Mouse (Mus musculus): Measurements from ENCODE around the gene Gm49601.

Gene Gm49601

DNA sequence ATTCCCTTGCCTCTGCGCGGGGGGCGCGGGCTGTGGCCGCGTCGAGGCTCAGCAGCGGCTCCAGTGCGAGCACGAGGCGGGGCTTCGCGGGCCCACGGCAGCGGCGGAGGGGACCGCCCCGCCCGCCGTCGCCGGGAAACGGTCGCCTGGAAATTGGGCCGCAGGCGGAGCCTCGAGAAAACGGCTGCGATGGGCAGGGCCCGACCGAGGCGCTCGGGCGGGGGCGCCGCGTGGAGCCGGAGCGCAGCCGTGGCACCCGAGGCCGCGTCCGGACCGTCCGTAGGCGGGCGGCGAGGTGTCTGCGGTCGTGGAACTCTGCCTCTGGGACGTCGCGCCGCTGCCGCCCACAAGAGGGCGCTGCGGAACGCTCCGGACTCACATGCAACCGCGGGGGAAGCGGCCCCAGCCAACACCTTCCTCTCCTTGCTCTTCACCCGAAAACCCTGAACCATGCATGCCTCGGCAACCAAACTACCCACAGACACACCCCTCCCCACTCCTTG is at the start of gene Gm49601:
Gm49601 (minus strand) TSS at position 52 of the 503 bp plus-strand sequence.
- no peak for DNase-seq (ENCODE audit: low read depth, low spot score)

DNA sequence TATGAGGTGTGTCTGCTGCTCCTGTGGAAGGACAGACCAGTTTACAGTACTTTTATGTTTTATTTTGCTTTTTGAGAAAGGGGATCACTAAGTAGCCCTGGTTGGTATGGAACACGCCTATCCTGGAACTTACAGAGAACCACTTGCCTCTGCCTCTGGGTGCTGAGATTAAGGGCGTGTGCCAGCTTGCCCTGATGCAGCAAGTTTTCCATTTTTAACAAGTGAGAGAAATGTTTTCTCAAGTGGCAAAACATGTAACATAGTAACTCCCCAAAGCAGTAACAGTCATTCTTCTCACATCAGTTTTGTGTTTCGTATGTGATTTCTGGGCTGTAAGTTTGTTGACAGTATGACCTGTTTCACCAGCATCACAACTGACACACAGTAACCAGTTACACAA is 46.8 kb upstream of the Gm49601 start:
- no peak for DNase-seq (ENCODE audit: low read depth, low spot score)

DNA sequence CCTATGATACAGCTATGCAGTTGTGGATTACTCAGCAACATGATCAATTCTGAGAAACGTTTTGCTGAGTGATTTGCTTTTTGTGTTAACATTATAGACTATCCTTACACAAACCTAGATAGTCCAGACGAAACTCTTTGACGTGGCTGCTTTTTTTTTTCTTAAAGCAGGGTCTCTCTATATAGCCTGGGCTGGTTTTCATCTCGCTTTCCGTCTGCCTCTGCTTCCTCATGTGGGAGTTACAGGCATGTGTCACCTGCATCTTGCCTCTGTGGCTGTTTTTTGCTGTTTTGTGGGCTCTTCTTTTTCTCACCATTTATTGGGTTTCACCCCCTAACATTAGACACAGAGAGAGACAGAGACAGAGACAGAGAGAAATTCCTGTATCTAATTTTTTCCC is 45.8 kb upstream of the Gm49601 start:
- no peak for DNase-seq (ENCODE audit: low read depth, low spot score)

DNA sequence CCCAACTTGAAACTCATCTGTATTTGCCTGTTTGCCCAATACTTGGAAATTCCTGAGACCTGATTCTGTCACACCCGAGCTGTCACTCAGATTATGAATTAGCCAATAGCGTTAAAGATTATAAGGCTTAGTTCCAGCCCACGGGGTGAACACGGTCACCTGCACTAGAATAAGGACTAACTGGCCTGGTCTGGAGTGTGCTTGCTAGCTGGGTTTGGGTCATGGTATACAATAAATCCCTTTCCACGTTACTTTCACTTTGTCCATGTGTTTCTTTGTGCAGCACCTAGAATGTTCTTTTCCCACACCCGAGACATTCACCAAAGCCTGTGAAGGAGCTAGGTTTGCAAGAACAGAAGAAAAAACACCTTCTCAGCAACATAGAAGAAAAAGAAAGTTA is 43.7 kb upstream of the Gm49601 start:
- no peak for DNase-seq (ENCODE audit: low read depth, low spot score)

DNA sequence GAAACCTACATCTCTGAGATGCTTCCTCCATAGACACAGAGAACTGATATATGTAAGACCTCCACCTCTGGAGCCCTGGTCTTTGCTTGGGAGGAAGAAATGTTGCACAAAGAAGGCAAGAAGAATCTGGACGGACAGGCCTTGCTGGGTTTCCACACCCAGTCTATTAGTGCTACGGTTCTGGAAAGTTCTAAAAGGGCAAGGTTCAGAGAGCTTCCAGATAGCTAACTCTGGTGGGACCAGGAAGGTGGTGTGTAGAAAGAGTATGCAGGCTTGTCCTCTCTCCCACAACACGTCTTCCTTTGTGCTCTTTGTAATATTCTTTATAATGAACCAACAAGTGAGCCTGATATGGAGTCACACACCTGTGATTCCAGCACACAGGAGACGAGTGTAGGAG is 32.4 kb upstream of the Gm49601 start:
- no peak for DNase-seq (ENCODE audit: low read depth, low spot score)

DNA sequence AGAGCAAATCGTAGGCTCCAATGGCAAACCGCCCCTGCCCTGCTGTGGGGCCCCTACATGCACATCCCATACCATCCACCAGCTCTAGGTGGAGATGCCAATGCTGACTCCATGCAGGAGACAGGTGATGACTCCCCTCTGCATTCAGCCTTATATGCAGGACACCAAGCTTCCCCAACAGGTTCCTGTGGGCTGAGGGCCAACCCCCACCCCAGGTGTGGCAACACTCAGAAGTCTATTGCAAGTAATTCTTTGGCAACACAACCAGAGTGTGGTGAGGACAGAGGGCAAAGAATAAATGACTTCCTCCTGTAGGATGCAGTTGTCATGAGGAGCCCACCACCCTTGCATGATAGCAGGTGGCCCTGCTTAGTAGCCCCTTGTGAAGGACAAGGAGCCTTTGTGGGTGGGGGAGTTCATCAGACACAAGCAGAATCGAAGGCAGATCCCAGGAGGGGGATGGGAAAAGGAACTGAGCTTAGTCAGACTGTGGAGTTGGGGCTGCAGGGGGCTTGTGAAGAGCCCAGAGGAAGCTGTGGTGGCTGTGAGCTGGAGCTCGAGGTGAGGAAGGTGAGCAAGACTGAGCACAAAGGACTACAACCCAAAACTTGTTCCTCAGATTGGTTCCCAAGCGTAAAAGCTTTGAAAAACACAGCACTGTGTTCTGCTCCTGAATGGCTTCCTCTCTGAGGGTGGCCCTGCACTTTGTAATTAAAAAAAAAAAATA is 29.3 kb upstream of the Gm49601 start:
- DNase-seq (ENCODE audit: low read depth, low spot score), result no peak

DNA sequence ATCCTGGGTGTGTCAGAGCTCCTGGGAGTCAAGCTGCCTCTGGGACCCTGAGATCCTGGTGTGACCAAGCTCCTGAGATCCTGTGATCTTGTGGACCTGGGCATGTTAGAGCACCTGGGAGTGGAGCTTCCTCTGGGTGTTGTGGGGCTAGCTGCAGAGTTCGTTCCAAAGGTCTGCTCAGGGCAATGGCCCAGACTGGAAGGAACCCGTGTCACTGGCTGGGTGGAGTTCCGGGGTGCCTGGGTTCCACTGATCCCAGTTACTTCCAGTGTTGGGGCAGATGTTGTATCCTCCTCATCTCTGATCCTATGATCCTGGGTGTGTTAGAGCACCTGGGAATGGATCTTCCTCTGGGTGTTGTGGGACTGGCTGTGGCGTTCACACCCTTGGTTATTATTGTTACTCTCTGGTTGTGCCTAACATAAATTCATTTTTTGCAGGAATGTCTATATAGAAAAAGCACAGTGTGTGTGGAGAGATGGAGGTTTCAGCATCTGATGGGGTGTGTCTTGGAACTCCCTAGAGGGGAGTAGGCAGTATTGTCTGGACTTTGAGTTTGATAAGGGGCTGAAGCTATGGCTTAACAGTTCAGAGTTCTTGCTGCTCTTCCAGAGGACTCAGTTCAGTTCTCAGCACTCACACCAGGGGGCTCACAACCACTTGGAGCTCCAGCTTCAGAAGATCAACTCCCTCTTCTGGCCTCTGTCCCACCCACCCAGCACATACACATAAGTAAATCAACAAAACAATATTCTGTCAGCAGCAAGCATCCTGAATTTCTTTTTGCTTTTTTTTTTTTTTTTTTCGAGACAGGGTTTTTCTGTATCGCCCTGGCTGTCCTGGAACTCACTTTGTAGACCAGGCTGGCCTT is 27.3 kb upstream of the Gm49601 start:
- no peak for DNase-seq (ENCODE audit: low read depth, low spot score)

DNA sequence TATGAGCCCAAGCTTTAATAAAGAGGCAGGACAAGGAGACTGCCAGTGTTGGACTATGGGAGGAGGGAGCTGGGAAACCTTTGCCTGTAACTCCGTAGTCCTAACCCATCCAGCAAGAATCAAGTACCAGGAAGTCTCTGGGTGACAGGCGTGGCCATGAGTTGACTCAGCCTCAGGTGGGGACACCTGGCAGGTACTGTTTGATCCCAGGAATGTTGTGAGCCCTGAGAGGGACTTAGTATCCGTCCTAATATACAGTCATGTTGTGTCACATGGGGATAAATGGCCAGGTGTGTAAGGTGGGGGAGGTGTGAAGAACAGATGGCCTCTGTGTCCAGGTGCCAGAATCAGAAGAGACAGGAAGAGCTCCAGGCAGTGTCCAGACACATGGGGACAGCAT is 22.9 kb upstream of the Gm49601 start:
- DNase-seq (ENCODE audit: low read depth, low spot score), result no peak

DNA sequence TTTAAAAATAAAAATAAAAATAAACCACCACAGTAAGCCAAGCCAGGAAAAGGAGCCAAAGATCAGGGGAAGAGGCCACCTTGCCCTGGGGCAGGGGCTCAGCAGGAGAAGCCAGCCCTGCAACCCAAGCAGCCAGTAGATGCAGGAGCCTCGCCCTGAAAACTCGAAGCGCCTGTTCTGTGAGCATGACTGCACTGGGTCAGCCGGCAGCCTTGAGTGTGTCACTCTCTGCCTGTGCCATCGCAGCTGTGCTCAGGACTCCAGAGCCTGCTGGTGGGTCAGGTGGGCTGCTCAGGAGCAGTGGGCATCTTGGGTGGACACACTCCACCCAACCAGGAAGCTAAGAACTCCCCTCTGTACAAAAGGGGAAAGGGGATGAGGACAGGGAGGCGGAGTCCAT is 19.1 kb upstream of the Gm49601 start:
- no peak for DNase-seq (ENCODE audit: low read depth, low spot score)

DNA sequence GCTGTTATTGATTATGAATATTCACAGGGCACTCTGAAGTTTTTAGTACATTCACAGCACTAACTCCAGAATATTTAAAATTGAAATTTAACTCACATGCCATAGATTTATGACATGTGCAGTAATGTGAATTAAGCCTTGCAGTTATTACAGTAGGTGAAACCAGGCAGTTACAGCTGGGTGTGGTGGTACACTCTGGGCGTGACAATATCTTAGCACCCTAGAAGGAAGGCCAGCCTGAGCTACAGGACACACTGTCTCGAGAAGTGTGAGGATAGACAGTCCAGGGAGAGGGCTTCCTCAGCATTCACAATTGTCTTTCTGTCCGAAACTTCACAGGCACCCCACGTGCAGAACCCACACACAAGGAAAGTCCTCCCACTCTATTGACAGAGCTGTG is 18.3 kb upstream of the Gm49601 start:
- no peak for DNase-seq (ENCODE audit: low read depth, low spot score)

DNA sequence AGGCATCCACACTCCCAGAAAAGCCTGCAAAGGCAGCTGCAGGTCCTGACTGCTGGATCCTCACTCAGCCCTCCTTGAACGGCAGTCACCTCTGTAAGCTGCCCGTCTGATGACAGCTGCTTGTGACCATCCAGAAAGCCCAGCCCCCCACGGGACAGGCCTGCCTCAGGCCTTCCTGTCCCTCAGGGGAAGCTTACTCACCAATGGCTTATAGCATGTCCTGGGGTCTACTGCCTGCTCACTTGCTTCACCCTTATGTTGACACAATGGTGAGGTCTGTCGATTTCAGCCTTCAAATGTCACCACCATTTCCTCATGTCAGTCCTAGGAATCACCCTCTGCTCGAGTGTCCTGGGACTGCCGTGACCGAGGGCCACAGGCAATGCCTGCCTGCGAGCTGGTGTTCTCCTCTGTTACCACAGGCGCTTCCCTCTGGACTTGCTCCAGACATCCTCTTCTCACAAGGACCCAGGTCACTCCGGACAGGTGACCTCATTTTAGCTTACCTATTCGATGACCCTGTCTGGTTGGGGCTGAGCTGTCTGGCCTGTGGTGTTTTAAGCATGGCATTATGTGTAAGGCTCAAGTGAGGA is 17.3 kb upstream of the Gm49601 start:
- DNase-seq (ENCODE audit: low read depth, low spot score), result no peak

DNA sequence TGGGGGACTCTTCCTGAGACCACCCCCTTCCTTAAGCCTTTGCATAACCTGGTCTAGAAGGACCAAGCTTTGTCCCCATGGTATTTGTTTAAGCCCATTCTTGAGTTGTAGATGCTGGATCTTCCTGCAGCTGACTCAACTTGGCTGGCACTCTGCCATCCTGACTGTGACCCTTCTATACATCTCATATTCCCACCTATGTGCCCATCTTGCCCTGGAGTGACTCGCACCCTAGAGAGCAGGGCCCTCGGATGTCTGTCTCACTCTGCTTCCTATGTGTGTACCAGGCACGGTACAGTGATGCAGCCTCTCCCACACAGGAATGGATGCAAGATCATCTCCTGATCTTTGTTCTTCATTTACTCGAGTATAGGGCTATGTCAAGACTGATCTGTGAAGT is 16.7 kb upstream of the Gm49601 start:
- no peak for DNase-seq (ENCODE audit: low read depth, low spot score)

DNA sequence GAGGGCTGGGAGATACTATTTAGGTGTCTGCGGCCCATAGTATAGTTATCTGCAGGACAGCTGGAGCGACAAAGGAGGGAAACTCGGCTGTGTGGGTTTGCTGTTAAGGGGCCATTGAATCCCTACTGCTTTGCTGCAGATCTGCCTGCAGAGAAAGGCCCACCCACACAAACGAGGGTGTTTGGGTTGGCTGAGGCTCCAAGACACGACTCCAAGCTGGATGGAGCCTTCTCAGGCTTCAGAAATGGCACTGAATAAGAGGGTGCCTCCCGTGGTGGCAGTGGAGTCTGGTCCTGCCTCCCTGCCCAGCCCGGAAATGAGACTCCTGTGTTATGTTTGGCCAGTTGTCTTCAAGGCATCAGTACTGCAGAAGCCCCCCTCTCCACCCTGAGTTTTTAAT is 16.1 kb upstream of the Gm49601 start:
- DNase-seq (ENCODE audit: low read depth, low spot score), result no peak

DNA sequence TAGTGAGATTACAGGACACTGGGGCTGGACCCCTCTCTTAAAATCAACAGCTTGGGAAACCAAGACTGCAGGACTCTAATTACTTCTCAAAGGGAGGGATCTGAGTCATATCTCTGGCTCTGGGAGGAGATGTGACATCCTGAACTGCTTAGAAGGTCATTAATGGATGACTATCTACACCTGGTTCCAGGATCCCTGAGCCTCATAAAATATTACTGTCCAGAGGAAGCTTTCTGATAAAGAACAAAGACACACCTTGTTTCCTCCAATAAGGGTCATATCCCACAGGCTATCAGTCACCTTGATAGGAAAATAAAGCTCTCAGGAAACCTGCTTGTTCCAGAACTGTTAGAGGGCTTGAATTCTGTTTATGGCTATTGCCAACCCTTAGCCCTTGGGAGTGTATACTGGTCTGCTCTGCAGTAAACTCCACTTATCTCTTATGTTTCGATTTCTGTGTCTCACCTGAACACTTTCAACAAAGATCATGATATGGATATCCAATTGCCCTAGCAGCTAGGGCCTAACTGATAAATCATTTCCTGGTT is 13.2 kb upstream of the Gm49601 start:
- no peak for DNase-seq (ENCODE audit: low read depth, low spot score)

DNA sequence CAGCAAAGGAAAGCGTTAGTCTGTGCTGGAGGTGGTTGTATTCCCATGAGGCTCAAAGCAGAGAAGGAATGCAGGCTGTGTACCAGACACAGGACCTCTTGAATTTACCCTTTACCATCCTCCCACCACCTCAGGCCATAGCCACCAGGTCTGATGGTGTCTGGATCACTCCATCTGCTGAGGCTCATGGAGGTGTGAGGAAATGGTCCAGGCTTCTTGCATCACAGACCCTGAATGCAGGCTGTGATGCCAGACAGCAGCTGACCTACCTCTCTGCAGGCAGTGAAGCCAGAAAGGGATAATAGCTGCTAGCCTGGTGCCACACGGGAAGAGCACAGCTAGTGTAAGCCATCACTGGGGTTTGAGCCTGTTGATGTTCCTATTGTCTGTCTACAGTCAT is 12.2 kb upstream of the Gm49601 start:
- no peak for DNase-seq (ENCODE audit: low read depth, low spot score)

DNA sequence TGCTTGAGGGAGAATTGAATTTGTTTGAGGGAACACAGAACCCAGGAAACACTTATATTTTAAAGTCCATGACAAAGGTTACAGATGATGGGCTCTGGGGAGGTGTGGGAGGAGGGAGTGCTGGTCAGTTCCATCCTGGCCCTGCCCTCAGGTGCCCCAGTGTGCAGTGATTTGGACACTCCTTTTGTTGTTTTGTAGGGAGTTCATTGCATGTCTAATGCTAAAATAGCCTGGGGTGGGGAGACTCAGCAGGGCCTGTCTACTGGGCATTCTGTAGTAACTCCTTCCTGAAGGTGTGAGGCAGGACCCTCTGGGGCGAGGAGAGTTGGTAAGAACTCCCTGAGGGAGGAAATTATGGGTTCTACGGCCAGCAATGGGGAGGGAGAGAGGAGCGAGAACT is 10.6 kb upstream of the Gm49601 start:
- no peak for DNase-seq (ENCODE audit: low read depth, low spot score)

DNA sequence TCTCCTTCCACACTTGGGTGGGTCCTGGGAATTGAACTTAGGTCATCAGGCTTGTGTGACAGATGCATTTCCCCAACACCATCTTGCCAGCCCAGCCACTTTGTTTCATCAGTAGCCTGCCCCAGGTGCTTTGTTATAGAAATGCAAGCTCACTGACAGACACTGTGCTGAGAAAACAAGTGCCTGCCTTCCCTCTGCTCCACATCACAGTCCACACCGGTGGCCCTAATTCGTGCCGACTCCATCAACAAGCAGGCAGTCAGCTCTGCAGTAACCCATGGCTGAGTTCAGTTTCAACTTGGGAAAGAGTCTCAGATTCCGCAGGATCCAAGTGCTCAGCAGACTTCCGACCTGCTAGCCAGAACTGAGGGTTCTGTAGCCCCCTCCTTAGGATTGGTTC is 10.2 kb upstream of the Gm49601 start:
- no peak for DNase-seq (ENCODE audit: low read depth, low spot score)

DNA sequence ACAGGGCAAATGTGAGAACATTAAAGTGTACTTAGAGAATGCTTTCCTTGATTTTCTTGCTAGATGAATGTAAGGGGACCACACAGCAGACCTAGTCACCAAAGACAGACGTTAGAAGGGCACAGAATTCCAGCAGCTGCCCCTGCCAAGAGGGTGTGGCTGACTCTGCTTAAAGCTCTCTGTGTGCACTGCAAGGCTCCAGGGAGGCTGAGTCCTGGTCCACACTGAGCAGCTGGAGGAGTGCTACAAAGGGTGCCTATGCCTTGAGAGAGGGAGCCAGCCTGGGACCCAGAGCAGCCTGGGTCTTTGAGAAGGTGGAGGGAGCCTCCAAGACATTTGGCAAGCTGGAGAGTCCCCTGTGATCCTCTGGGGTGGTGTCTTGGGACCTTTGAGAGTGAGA is 7.1 kb upstream of the Gm49601 start:
- DNase-seq (ENCODE audit: low read depth, low spot score), result no peak

DNA sequence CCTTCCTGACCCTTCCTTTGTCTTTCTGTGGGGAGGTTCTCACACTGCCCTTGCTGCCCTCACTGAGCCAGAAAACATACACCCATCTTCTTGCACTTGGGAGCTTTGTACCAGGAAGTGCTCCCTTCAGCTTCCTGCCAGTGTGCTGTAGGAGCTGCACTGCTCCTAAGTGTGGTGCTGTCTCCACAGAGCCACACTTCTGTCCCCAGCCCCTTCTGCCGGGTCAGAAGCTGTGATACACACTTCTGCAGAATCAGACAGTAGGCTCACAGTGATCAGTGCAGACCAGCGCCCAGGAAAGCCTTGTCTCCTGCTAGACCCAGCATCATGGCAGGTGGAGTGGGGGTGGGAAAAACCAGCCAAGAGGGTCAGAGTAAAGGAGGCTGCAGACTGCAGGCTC is 6.6 kb upstream of the Gm49601 start:
- DNase-seq (ENCODE audit: low read depth, low spot score), result no peak

DNA sequence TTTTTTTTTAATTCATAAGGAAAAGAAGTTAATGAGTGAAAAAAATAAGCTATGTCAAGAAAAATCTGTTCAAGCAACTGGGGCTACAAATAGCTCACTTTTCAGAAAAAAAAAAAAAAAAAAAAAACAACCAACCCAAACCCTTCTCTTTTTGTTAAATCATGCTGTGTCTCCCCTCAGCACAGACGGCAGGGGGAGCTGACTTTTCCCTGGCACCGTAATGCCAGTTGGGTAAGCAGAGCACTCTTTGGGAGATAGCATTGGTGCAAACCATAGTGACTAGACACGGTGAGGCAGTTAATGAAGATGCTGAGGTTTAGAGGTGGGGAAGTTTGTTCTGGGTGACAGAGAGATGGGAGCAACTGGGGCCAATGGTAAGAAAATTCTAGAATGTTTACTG is 5.8 kb upstream of the Gm49601 start:
- no peak for DNase-seq (ENCODE audit: low read depth, low spot score)

DNA sequence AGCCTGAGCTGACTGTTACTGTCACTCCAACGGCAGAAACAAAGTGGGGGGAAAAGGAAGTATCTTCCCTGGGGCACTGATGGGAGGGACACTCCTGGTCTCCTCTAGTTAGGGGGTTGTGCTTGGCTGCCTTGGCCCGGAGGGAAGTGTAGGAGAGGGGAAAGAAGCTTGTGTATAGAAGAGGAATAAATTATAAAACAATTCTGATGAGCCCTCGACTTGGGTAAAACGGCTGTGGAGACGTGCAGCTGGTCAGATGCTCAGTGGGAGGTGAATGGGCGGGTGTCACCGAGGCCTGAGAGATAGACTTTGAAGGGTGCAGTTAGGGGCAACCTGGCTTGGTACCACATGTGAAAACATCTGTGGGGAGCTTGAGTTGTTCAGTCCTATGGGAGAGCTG is 4.9 kb upstream of the Gm49601 start:
- DNase-seq (ENCODE audit: low read depth, low spot score), result no peak

DNA sequence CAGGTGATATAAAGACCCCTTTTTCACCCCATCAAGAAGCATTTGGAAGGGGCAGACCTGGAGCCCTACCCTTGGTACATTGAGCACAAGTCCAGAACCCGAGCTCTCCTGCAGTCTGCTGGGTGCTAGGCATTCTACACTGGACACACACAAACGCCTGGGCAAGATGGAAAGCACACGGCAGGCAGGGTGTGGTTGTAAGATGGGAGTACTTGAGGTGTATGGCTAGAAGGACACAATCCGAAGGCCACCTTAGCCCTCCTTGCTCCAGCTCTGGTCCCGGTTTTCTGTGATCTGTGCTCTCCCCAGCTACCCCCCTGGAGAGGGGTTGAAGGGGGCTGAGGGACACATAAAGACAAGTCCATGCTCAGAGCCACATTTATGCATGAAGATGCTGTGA is 4.1 kb upstream of the Gm49601 start:
- no peak for DNase-seq (ENCODE audit: low read depth, low spot score)
